Mouse (Mus musculus): ENCODE measurements around the gene Gm20388. TPM values are rescaled to one million over a fixed set of nuclear protein-coding genes. Genes with fewer than 3 reads are reported as not detected.

The Gm20388 gene
- polyA plus RNA-seq, 1 experiment from 2014 or later, result 47.1 TPM

DNA sequence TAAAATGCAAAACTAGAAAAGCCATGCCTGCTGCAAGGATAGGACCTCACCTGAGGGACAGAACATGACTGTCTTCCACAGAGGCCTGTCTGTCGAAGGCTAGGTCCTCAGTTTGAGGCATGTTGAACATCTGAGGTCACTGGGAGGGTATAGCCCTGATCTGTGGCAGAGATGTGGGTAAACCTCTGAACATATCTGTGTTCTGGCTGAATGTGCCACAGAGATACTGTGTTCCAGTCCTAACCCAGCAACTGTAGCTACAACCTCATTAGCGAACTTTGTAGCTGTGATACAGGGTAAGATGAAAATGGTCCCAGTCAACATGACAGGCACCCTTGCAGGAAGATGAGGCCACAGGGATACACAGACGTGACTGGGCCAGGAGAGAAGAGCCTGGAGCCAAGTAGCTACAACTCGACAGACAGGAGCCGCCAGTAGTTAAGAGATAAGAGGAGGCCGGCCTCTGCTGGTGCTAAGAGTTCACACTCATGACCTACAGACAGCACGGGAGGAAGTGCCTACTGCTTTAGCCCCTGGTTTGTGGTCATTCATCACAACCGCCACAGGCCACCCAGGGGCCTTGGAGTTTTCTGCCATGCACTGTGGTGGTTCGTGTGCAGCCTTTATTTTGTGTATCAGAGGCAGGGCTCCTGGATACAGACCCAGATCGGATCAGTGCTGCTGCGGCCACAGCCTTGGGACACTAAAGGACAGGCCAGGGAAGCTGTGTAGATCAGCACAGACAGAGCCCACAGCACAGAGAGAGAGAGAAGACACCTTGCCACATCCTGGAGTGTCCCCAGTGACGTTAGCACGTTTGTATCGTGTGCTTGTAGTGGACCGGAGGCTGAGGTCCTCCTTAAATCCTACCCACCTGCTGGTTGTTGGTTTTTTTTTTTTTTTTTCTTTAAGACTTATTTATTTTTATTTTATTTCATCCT, 2439.0 kb downstream of the Gm20388 start:
- Histone ChIP-seq H3K36me3 (ENCODE audit: inconsistent target) (no peaks in the 10 kb centered on the region), H3K27ac (no peak overlapping the region), H3K79me2 (ENCODE audit: inconsistent target) (no peaks in the 10 kb centered on the region), H3K4me3 (ENCODE audit: inconsistent target) (no peak overlapping the region)
- 29% methylated on average over 15 of the region's 15 CpGs for WGBS (ENCODE audit: missing documents)

DNA sequence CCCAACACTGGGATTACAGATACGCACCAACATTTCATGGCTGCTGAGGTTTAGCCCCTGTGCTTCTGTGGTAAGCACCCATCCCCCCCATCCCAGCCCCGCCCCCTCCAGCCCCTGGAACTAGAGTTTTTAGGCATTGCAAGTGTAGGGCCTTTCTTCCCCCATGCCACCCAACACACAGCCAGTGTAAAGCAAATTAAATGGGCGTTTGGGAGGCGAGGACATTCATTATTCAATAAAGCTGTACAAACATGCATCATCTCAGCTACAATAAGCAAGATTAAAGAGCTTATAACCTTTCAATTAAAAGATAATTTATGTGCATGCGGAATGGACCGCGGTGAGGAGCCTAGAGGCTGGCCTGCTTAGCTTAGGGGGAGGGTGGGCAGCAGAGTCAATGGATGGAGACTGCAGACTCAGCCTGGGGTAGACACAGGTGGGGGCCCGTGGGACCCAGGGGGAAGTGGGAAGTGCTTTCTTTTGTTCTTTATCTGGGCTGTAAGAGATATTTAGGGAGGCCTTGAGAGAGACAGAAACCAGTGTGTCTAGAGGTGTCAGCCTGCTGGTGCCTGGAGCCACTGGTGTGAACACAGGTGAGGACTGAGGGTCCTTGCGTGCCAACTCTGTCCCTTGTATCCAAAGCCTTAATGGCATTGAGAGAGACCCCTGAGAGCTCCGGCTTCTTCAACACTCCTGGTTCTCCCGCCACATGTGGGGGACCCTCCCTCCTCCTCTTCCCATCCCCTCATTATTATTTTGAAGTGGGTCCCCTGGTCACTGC, 2439.9 kb downstream of the Gm20388 start:
- Histone ChIP-seq H3K27ac (no peak overlapping the region), H3K4me3 (ENCODE audit: inconsistent target) (no peak overlapping the region), H3K36me3 (ENCODE audit: inconsistent target) (no peaks in the 10 kb centered on the region), H3K79me2 (ENCODE audit: inconsistent target) (no peaks in the 10 kb centered on the region)
- WGBS (ENCODE audit: missing documents), result 74% methylated on average over 10 of the region's 11 CpGs

GRCm38 (mm10) chr8:122354157-122354556, 2443.5 kb downstream of the Gm20388 start:
- WGBS (ENCODE audit: missing documents), result 97% methylated on average over 8 of the region's 8 CpGs

GRCm38 (mm10) chr8:122355642-122356606, 2445.3 kb downstream of the Gm20388 start:
- Histone ChIP-seq H3K79me2 (ENCODE audit: inconsistent target) (no peaks in the 10 kb centered on the region), H3K27ac (no peak overlapping the region), H3K36me3 (ENCODE audit: inconsistent target) (no peaks in the 10 kb centered on the region), H3K4me3 (ENCODE audit: inconsistent target) (no peak overlapping the region)
- WGBS (ENCODE audit: missing documents), result 38% methylated on average over 9 of the region's 9 CpGs

More at GRCm38 (mm10) chr8:122354157-122354556, 2443.5 kb downstream of the Gm20388 start:
- Histone ChIP-seq H3K36me3 (ENCODE audit: inconsistent target) (no peaks in the 10 kb centered on the region), H3K27ac (no peak overlapping the region), H3K4me3 (ENCODE audit: inconsistent target) (no peak overlapping the region), H3K79me2 (ENCODE audit: inconsistent target) (no peaks in the 10 kb centered on the region)

DNA sequence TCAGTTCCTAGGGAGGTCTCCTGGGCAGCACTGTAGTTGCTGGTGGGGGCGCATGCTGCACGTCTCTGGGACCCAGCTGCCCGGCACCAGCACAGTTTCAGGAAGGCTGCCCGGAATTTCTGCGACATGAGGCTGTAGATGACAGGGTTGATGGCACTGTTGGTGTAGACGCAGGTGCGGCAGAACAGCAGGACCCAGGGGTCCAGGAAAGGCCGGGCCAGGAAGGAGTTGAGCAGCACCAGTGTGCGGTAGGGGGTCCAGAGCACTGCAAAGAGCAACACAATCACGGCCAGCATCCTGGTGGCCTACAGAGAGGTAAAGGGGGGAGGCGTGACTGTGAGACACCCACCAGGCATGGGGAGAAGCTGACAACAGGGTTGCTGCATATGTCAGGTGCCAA, 2446.6 kb downstream of the Gm20388 start:
- no peaks in the 10 kb centered on the region for H3K79me2 ChIP-seq (ENCODE audit: inconsistent target)
- H3K27ac ChIP-seq, result no peak overlapping the region
- H3K36me3 ChIP-seq (ENCODE audit: inconsistent target), result no peaks in the 10 kb centered on the region
- H3K4me3 ChIP-seq (ENCODE audit: inconsistent target), result no peak overlapping the region
- WGBS (ENCODE audit: missing documents), result 94% methylated on average over 11 of the region's 11 CpGs

DNA sequence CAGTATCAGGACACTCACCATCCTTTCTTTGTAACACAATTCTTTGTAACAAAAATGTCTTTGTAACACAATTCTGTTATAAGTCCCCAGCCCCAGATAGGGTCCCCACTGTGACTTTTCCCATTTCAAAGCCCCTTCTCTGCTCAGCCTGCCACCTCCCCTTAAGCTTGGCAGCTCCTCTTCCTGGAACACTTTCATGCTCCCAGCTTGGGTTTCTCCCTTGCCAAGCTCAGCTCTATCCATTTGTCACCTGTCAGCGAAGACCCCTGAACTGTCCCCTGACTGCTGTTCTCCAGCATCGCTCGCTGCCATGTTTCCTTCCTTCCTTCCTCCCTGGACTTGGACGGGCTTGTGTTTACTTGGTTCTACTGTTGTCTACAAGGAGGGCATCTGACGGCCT, 2447.0 kb downstream of the Gm20388 start:
- Histone ChIP-seq H3K27ac (no peak overlapping the region), H3K36me3 (ENCODE audit: inconsistent target) (no peaks in the 10 kb centered on the region), H3K79me2 (ENCODE audit: inconsistent target) (no peaks in the 10 kb centered on the region), H3K4me3 (ENCODE audit: inconsistent target) (no peak overlapping the region)
- WGBS (ENCODE audit: missing documents), result 76% methylated on average over 5 of the region's 5 CpGs

DNA sequence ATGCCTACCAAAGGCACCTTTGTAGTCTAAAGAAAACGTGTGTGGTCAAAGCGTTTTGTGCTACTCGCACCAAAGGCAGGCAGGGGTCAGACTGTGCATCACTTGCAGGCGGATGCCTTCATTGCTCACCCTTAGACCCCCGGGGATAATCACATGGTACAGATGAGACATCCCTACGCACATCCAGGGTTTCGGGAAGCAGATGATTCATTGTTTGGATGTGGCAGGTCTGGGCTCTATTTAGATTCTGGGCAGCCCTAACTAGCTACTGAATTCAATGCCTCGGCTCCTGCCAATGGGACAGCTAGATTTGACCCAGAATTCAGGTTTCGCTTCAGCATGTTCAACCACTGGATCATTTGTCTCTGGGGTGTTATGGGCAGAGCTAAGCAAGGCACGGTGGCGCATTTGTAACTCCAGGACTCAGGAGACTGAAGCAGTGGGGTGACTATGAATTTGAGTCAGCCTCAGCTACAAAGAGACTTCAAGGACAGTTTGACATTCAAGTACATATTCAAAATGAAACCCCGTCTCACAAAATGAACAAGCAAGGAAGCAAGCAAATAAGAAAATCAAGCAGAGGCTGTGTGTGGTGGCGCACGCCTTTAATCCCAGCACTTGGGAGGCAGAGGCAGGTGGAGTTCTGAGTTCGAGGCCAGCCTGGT, 2448.6 kb downstream of the Gm20388 start:
- no peaks in the 10 kb centered on the region for H3K36me3 ChIP-seq (ENCODE audit: inconsistent target)

DNA sequence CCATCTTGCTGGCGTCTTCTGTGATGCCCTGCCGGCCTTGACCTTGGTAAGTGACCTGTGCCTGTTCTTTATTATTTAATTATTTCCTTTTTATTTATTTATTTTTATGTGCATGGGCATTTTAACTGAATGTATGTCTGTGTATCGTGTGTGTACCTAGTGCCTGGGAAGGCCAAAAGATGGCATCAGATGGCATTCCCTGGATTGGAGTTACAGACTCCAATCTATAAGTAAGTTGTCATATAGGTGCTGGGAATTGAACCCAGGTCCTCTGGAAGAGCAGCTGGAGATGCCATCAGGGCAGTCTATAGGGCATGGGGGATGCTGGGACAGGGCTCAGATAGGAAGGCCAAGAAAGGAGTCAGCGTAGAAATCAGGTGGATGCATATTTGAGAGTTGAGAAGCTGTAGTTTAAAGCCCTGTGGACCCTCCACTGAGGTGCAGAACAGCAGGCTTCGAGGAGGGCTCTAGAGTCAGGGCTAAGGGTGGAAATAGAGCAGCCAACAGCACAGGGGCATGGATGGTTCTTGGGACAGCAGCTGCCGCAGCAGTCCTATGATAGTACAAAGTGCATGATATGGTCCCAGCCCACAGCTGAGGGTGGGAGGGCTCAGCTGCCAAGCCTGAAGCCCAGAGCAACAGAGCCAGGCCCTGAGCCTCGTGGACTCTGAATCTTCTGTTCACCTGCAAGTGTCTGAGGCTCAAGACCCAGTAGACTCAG, 2450.2 kb downstream of the Gm20388 start, which contains the start of gene Trhr2:
Gene Trhr2, minus strand, starts transcription at position 51 of the 721 bp plus-strand sequence.
- no peak within 1 kb of the TSS for H3K27ac ChIP-seq
- H3K79me2 ChIP-seq (ENCODE audit: inconsistent target), result no peaks in the 10 kb centered on the region
- H3K4me3 ChIP-seq (ENCODE audit: inconsistent target), result no peak within 1 kb of the TSS
- 89% methylated on average over 7 of the region's 7 CpGs for WGBS (ENCODE audit: missing documents)
- no peaks in the 10 kb centered on the region for H3K36me3 ChIP-seq (ENCODE audit: inconsistent target)

More for the DNA sequence above, 2448.6 kb downstream of the Gm20388 start:
- no peak overlapping the region for H3K4me3 ChIP-seq (ENCODE audit: inconsistent target)
- no peak overlapping the region for H3K27ac ChIP-seq
- WGBS (ENCODE audit: missing documents), result 94% methylated on average over 15 of the region's 15 CpGs
- no peaks in the 10 kb centered on the region for H3K79me2 ChIP-seq (ENCODE audit: inconsistent target)

GRCm38 (mm10) chr8:122362271-122362670, 2451.6 kb downstream of the Gm20388 start:
- H3K36me3 ChIP-seq (ENCODE audit: inconsistent target), result no peaks in the 10 kb centered on the region
- 82% methylated on average over 5 of the region's 5 CpGs for WGBS (ENCODE audit: missing documents)
- H3K27ac ChIP-seq, result no peak overlapping the region
- H3K4me3 ChIP-seq (ENCODE audit: inconsistent target), result no peak overlapping the region
- H3K79me2 ChIP-seq (ENCODE audit: inconsistent target), result no peaks in the 10 kb centered on the region

DNA sequence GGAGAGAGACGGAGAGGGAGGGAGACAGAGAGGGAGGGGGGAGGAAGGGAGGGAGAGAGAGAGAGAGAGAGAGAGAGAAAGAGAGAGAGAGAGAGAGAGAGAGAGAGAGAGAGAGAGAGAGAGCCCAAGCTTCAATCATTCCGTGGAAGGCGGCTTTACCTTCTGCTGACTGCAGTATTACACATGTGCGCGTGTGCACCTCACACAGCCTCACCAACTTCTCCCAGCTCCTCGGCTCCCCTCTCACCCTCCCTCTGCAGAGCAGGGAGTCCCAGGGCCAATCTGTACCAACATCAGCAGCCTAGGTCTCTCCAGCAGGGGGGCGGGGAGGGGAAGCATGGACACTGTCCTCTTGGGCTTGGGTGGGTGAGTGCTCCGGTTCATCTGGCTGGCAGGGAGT, 2452.3 kb downstream of the Gm20388 start:
- H3K4me3 ChIP-seq (ENCODE audit: inconsistent target), result no peak overlapping the region
- H3K27ac ChIP-seq, result no peak overlapping the region
- 71% methylated on average over 7 of the region's 8 CpGs for WGBS (ENCODE audit: missing documents)
- H3K79me2 ChIP-seq (ENCODE audit: inconsistent target), result no peaks in the 10 kb centered on the region
- H3K36me3 ChIP-seq (ENCODE audit: inconsistent target), result no peaks in the 10 kb centered on the region

DNA sequence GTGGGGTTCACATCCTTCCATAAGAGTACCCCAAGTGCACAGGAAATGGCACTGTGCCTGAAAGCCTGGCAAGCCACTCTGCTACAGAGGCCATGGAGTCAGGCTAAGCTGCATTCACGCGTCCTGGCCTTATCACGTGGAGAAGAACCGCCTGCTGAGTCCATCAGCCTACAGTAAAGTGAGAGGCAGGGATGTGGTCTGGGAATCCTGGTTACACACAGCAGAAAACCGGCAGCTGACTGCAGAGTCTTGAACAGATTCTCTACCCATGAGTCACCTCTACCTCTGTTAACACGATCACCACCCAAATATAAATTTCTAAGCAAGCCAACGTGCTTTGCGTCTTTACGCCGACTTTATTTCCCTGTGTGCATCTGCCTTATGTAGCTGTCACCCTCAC, 2457.9 kb downstream of the Gm20388 start:
- Histone ChIP-seq H3K79me2 (ENCODE audit: inconsistent target) (no peaks in the 10 kb centered on the region), H3K27ac (no peak overlapping the region), H3K36me3 (ENCODE audit: inconsistent target) (no peaks in the 10 kb centered on the region), H3K4me3 (ENCODE audit: inconsistent target) (no peak overlapping the region)
- 90% methylated on average over 7 of the region's 10 CpGs for WGBS (ENCODE audit: missing documents)

- Histone ChIP-seq H3K36me3 (ENCODE audit: inconsistent target) (no peaks in the 10 kb centered on the region), H3K79me2 (ENCODE audit: inconsistent target) (no peaks in the 10 kb centered on the region), H3K27ac (no peak overlapping the region), H3K4me3 (ENCODE audit: inconsistent target) (no peak overlapping the region)
- WGBS (ENCODE audit: missing documents), result 16% methylated on average over 9 of the region's 9 CpGs
Observed at GRCm38 (mm10) chr8:122369665-122370064, 2459.0 kb downstream of the Gm20388 start.

- 87% methylated on average over 6 of the region's 6 CpGs for WGBS (ENCODE audit: missing documents)
- no peak overlapping the region for H3K4me3 ChIP-seq (ENCODE audit: inconsistent target)
Observed at GRCm38 (mm10) chr8:122371706-122372105, 2461.1 kb downstream of the Gm20388 start.

More at GRCm38 (mm10) chr8:122371706-122372105, 2461.1 kb downstream of the Gm20388 start:
- Histone ChIP-seq H3K27ac (no peak overlapping the region), H3K36me3 (ENCODE audit: inconsistent target) (no peaks in the 10 kb centered on the region), H3K79me2 (ENCODE audit: inconsistent target) (no peaks in the 10 kb centered on the region)

All from macrophage (primary cell).